Mouse (Mus musculus): Measurements from ENCODE around the gene Ncmap. TPM values are rescaled to one million over a fixed set of nuclear protein-coding genes. Genes with fewer than 3 reads are reported as not detected.

The Ncmap gene
- total and polyA plus RNA-seq, 3 experiments, result not detected

DNA sequence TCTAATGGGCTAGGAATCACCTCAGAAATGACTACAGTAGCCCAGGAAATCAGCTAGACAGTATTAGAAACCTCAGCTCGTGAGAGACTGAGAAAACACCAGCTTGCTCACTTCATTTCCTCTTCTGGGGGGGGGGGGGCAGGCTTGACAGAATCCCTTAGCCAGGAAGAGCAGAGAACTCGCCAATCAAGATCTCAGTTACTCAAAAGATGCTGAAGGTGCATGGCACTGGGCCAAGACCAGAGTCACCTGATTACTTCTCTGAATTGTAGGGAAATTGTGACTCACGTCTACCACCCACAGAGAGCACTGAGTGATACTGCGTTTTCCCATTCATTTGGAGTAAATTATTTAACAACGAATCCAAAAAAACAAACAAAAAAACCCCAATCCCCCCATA lies 8.2 kb upstream of the Ncmap start:
- Histone ChIP-seq H3K9me3 (replicated peaks) (no peaks in the 10 kb centered on the region), H3K4me1 (ENCODE audit: insufficient read depth, low read depth, low read length) (peaks cover 3% of the 10 kb centered on the region; the same call in 1 of the 2 replicates), H3K27me3 (ENCODE audit: insufficient read depth, low read length) (peaks cover 2% of the 10 kb centered on the region; the same call in 1 of the 2 replicates), H3K36me3 (replicated peaks) (no peaks in the 10 kb centered on the region), H3K4me3 (ENCODE audit: low read depth, low read length) (no peak overlapping the region)
- DNase-seq (ENCODE audit: low spot score) (no peak), ATAC-seq (ENCODE audit: extremely low read depth, insufficient number of reproducible peaks, low FRiP score, poor library complexity, severe bottlenecking) (no peak)
- TF ChIP-seq TAL1 (conservative IDR thresholded peaks at IDR 0.05; ENCODE audit: low read depth, low read length) (no peak), POLR2AphosphoS5 (IDR thresholded peaks at IDR 0.05; ENCODE audit: insufficient replicate concordance, low read depth, low read length) (no peak), GATA1 (IDR thresholded peaks at IDR 0.05; ENCODE audit: borderline replicate concordance, low read length) (no peak), CTCF (IDR thresholded peaks at IDR 0.05; ENCODE audit: low read depth, low read length) (no peak), GATA2 (IDR thresholded peaks at IDR 0.05; ENCODE audit: borderline replicate concordance, low read depth, low read length) (no peak)

DNA sequence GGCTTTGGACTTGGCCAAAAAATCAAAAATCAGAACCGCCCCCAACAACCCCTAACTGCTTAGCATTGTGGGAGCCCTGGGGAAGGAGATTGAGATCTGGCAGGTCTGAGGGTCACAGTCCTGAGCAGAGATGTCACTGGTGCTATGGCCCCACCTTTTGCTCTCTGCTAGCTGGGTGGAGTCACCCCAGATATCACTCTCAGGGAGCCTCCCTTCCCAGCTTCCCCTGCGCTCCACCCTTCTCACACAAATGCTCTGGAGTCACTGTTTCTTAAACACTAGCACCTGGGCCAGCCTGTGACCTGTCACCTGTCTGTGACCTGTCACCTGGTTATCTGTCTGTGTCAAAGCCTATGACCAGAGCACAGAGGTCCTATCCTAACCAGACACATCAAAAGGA lies 6.9 kb upstream of the Ncmap start:
- Histone ChIP-seq H3K36me3 (replicated peaks) (no peaks in the 10 kb centered on the region), H3K4me1 (ENCODE audit: insufficient read depth, low read depth, low read length) (peaks cover 3% of the 10 kb centered on the region; the same call in 1 of the 2 replicates), H3K27me3 (ENCODE audit: insufficient read depth, low read length) (peaks cover 2% of the 10 kb centered on the region; the same call in 1 of the 2 replicates), H3K4me3 (ENCODE audit: low read depth, low read length) (no peak overlapping the region), H3K9me3 (replicated peaks) (no peaks in the 10 kb centered on the region)
- no peak for ATAC-seq (ENCODE audit: extremely low read depth, insufficient number of reproducible peaks, low FRiP score, poor library complexity, severe bottlenecking)
- no peak for DNase-seq (ENCODE audit: low spot score)
- TF ChIP-seq CTCF (IDR thresholded peaks at IDR 0.05; ENCODE audit: low read depth, low read length), result no peak
- TF ChIP-seq GATA1 (IDR thresholded peaks at IDR 0.05; ENCODE audit: borderline replicate concordance, low read length), result no peak
- no peak for TF ChIP-seq TAL1 (conservative IDR thresholded peaks at IDR 0.05; ENCODE audit: low read depth, low read length)
- TF ChIP-seq POLR2AphosphoS5 (IDR thresholded peaks at IDR 0.05; ENCODE audit: insufficient replicate concordance, low read depth, low read length), result no peak
- no peak for TF ChIP-seq GATA2 (IDR thresholded peaks at IDR 0.05; ENCODE audit: borderline replicate concordance, low read depth, low read length)

DNA sequence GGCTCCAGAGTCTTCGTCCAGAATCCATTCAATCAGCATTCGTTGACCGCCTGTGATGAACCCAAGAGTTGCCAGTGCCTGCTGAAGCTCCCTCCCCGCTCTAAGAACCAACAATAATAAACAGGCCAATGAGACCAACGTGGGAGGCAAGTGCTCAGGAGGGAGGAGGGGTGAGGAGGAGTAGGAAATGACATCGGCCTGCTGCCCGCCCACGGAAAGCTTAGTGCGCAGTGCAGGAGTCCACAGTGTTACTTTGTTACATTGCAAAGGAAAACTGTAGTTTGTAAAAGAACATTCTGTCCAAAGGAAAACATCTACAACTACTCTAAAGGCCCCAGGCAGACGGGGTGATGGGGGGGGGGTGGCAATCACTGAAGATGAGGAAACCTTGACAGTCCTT lies 6.0 kb upstream of the Ncmap start:
- TF ChIP-seq GATA2 (IDR thresholded peaks at IDR 0.05; ENCODE audit: borderline replicate concordance, low read depth, low read length), result no peak
- TF ChIP-seq CTCF (IDR thresholded peaks at IDR 0.05; ENCODE audit: low read depth, low read length), result no peak
- TF ChIP-seq TAL1 (conservative IDR thresholded peaks at IDR 0.05; ENCODE audit: low read depth, low read length), result no peak
- TF ChIP-seq GATA1 (IDR thresholded peaks at IDR 0.05; ENCODE audit: borderline replicate concordance, low read length), result no peak
- TF ChIP-seq POLR2AphosphoS5 (IDR thresholded peaks at IDR 0.05; ENCODE audit: insufficient replicate concordance, low read depth, low read length), result no peak
- Histone ChIP-seq H3K27me3 (ENCODE audit: insufficient read depth, low read length) (peaks cover 2% of the 10 kb centered on the region; the same call in 1 of the 2 replicates), H3K4me3 (ENCODE audit: low read depth, low read length) (no peak overlapping the region), H3K36me3 (replicated peaks) (no peaks in the 10 kb centered on the region), H3K9me3 (replicated peaks) (no peaks in the 10 kb centered on the region), H3K4me1 (ENCODE audit: insufficient read depth, low read depth, low read length) (peaks cover 3% of the 10 kb centered on the region; the same call in 1 of the 2 replicates)
- ATAC-seq (ENCODE audit: extremely low read depth, insufficient number of reproducible peaks, low FRiP score, poor library complexity, severe bottlenecking) (no peak), DNase-seq (ENCODE audit: low spot score) (no peak)

DNA sequence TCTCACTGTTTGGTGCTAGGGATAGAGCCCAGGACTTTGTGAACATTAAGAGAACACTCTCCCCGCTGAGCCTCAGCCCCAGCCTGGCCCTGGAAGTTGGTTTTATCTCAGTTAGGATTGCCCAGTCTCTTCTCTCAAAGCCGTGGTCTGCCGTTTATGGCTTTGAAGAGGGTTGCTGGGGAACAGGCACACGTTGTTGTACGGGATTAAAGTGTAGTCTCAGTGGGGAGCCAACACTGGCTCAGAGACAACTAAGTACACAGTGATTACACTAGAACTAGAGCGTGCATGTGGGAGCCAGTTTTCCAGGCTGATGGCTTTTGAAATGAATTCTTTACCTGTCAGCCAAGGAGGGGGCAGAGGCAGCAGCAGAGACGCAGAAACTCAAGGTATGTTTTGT lies 3.9 kb upstream of the Ncmap start:
- peaks cover 3% of the 10 kb centered on the region; the same call in 1 of the 2 replicates for H3K4me1 ChIP-seq (ENCODE audit: insufficient read depth, low read depth, low read length)
- no peak for TF ChIP-seq GATA1 (IDR thresholded peaks at IDR 0.05; ENCODE audit: borderline replicate concordance, low read length)
- TF ChIP-seq POLR2AphosphoS5 (IDR thresholded peaks at IDR 0.05; ENCODE audit: insufficient replicate concordance, low read depth, low read length), result no peak
- TF ChIP-seq CTCF (IDR thresholded peaks at IDR 0.05; ENCODE audit: low read depth, low read length), result no peak
- TF ChIP-seq TAL1 (conservative IDR thresholded peaks at IDR 0.05; ENCODE audit: low read depth, low read length), result no peak
- TF ChIP-seq GATA2 (IDR thresholded peaks at IDR 0.05; ENCODE audit: borderline replicate concordance, low read depth, low read length), result no peak
- H3K27me3 ChIP-seq (ENCODE audit: insufficient read depth, low read length), result peaks cover 8% of the 10 kb centered on the region; the same call in 1 of the 2 replicates
- no peaks in the 10 kb centered on the region for H3K36me3 ChIP-seq (replicated peaks)
- DNase-seq (ENCODE audit: low spot score) (no peak), ATAC-seq (ENCODE audit: extremely low read depth, insufficient number of reproducible peaks, low FRiP score, poor library complexity, severe bottlenecking) (no peak)
- no peak overlapping the region for H3K4me3 ChIP-seq (ENCODE audit: low read depth, low read length)
- no peaks in the 10 kb centered on the region for H3K9me3 ChIP-seq (replicated peaks)

DNA sequence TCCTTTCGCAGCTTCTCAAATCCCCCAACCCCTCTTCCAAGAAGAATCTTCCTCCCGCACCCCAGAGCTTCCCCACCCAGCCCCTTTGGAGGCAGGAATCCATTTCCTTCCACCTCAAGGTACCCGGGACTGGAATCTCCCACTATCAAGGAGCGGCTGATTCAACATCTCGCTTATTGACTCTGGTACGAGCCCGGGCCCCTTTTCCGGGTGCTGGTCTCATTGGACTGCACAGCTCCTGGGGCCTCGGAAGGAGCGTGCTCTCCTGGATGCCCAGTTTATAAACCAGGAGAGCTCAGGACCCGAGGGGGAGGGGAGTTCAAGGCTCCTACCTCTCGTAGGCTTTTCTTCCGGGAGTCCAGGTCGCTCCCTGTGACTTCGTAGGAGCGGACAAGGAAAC lies 476 bp downstream of the Ncmap start:
- Histone ChIP-seq H3K36me3 (replicated peaks) (no peaks in the 10 kb centered on the region), H3K27me3 (ENCODE audit: insufficient read depth, low read length) (peaks cover 6% of the 10 kb centered on the region; the same call in 1 of the 2 replicates), H3K4me3 (ENCODE audit: low read depth, low read length) (no peak overlapping the region), H3K9me3 (replicated peaks) (no peaks in the 10 kb centered on the region; the same call in 1 of the 2 replicates), H3K4me1 (ENCODE audit: insufficient read depth, low read depth, low read length) (no peaks in the 10 kb centered on the region)
- ATAC-seq (ENCODE audit: extremely low read depth, insufficient number of reproducible peaks, low FRiP score, poor library complexity, severe bottlenecking) (no peak), DNase-seq (ENCODE audit: low spot score) (no peak)
- TF ChIP-seq GATA1 (IDR thresholded peaks at IDR 0.05; ENCODE audit: borderline replicate concordance, low read length) (no peak), GATA2 (IDR thresholded peaks at IDR 0.05; ENCODE audit: borderline replicate concordance, low read depth, low read length) (no peak), POLR2AphosphoS5 (IDR thresholded peaks at IDR 0.05; ENCODE audit: insufficient replicate concordance, low read depth, low read length) (no peak), TAL1 (conservative IDR thresholded peaks at IDR 0.05; ENCODE audit: low read depth, low read length) (no peak), CTCF (IDR thresholded peaks at IDR 0.05; ENCODE audit: low read depth, low read length) (no peak)

DNA sequence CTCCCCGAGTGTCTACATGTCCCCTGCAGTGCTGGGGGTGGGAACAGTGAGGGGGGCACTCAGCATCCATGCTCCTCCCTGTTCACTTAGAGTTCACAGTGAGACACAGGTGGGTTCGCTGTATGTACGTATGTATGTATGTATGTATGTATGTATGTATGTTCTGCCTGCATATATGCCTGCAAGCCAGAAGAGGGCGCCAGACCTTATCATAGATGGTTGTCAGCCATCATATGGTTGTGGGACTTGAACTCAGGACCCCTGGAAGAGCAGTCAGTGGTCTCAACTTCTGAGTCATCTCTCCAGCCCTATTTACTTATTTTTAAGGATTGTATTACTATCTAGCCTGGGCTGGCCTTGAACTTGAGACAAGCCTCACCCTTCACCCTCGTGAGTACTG lies 1.7 kb downstream of the Ncmap start:
- TF ChIP-seq GATA1 (IDR thresholded peaks at IDR 0.05; ENCODE audit: borderline replicate concordance, low read length), result no peak
- no peak for TF ChIP-seq POLR2AphosphoS5 (IDR thresholded peaks at IDR 0.05; ENCODE audit: insufficient replicate concordance, low read depth, low read length)
- 0 out of 2 replicates have a peak, but pooled peaks have one; percentile 4 for TF ChIP-seq CTCF (IDR thresholded peaks at IDR 0.05; ENCODE audit: low read depth, low read length)
- H3K4me1 ChIP-seq (ENCODE audit: insufficient read depth, low read depth, low read length), result no peaks in the 10 kb centered on the region
- peaks cover 8% of the 10 kb centered on the region; the same call in 1 of the 2 replicates for H3K27me3 ChIP-seq (ENCODE audit: insufficient read depth, low read length)
- no peaks in the 10 kb centered on the region; the same call in 1 of the 2 replicates for H3K9me3 ChIP-seq (replicated peaks)
- no peak for DNase-seq (ENCODE audit: low spot score)
- no peak for ATAC-seq (ENCODE audit: extremely low read depth, insufficient number of reproducible peaks, low FRiP score, poor library complexity, severe bottlenecking)
- no peaks in the 10 kb centered on the region for H3K36me3 ChIP-seq (replicated peaks)
- no peak overlapping the region for H3K4me3 ChIP-seq (ENCODE audit: low read depth, low read length)
